Mouse (Mus musculus) C2C12 (cell line): Measurements from ENCODE around the gene Ccdc43. TPM values are rescaled to one million over a fixed set of nuclear protein-coding genes. Genes with fewer than 3 reads are reported as not detected.
"Not testable (repeated sequence)": the region's sequence is repeated elsewhere in the genome, so short reads cannot be mapped to it uniquely, and the experiment has no call there.

Source experiments
- H3K27me3 ChIP-seq: one replicate; pipeline ENCODE4 v1.6.1; 2011; ENCODE audit not compliant: control insufficient read depth, insufficient read depth, insufficient read length
- H3K36me3 ChIP-seq: one replicate; pipeline ENCODE4 v1.6.1; 2011; ENCODE audit not compliant: control insufficient read depth, insufficient read depth
- H3K4me3 ChIP-seq: one replicate; pipeline ENCODE4 v1.5.1; 2011; ENCODE audit warnings: mild to moderate bottlenecking, control low read depth; ENCODE audit not compliant: poor library complexity, insufficient read depth, severe bottlenecking
- H3K79me2 ChIP-seq: one replicate; pipeline ENCODE4 v1.6.1; 2011; ENCODE audit not compliant: control insufficient read depth, insufficient read depth
- H3K79me3 ChIP-seq: one replicate; pipeline ENCODE4 v1.6.1; 2011; ENCODE audit warnings: low read depth, control low read depth
- H3ac ChIP-seq: one replicate; pipeline ENCODE3; 2011; ENCODE audit warnings: low read depth; ENCODE audit not compliant: control insufficient read depth, insufficient read length
- CEBPB ChIP-seq: IDR thresholded peaks from one replicate; pipeline ENCODE4 v1.6.1; 2011; ENCODE audit warnings: low read depth, mild to moderate bottlenecking, control low read depth, moderate library complexity
- CTCF ChIP-seq: IDR thresholded peaks from one replicate; pipeline ENCODE4 v1.5.1; 2011; ENCODE audit not compliant: control insufficient read depth, insufficient read depth, insufficient read length
- FOSL1 ChIP-seq: IDR thresholded peaks from one replicate; pipeline ENCODE4 v1.8.0; 2011; ENCODE audit warnings: mild to moderate bottlenecking, low read length; ENCODE audit not compliant: poor library complexity, insufficient read depth, severe bottlenecking
- MAX ChIP-seq: IDR thresholded peaks from one replicate; pipeline ENCODE4 v1.6.1; 2011; ENCODE audit warnings: mild to moderate bottlenecking, control low read depth
- MYOD1 ChIP-seq: IDR thresholded peaks from one replicate; pipeline ENCODE4 v1.6.1; 2011; ENCODE audit warnings: low read depth; ENCODE audit not compliant: control insufficient read depth, insufficient read length
- MYOG ChIP-seq: IDR thresholded peaks from one replicate; pipeline ENCODE4 v1.6.1; 2011; ENCODE audit not compliant: control insufficient read depth, insufficient read length; ENCODE audit errors: extremely low read depth
- USF1 ChIP-seq: IDR thresholded peaks from one replicate; pipeline ENCODE4 v1.6.1; 2011; ENCODE audit warnings: low read depth, mild to moderate bottlenecking, control low read depth, moderate library complexity
- polyA plus RNA-seq: library from polyadenylated mRNA; unstranded; fragments of >200 nt; fragmentation: generic; extraction: Trizol; gene quantifications from one replicate; pipeline ENCODE4 v1.2.1, GENCODE M21; 2012; ENCODE audit warnings: missing spikeins

Ccdc43 gene
- polyA plus RNA-seq, 1 experiment = 18.6 TPM

DNA sequence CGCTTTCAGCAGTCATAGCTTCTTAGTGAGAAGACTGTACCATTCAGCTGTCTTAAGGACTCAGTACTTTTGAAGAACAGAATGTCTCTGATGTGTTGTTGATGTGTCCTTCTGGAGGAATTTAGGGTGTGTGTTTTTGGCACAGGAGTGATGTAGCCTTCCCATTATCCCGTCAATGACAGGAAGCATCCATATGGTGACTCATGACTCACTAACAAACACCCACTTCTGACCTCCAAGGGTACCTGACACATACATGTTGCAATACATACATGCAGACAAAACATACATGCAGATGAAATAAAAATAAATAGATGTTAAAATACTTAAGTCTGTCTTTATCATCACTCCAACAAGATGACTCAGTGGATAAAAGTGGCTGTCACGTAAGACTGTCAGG, 32.3 kb upstream of the Ccdc43 start:
- peak; percentile 12 for TF ChIP-seq MYOD1
- no peak for TF ChIP-seq MAX
- peak; percentile 85 for TF ChIP-seq CEBPB
- TF ChIP-seq FOSL1 = peak; percentile 22
- Histone ChIP-seq H3K79me3 (no peaks in the 10 kb centered on the region), H3K79me2 (no peaks in the 10 kb centered on the region), H3ac (no peak overlapping the region), H3K27me3 (no peaks in the 10 kb centered on the region), H3K4me3 (no peak overlapping the region), H3K36me3 (no peaks in the 10 kb centered on the region)

DNA sequence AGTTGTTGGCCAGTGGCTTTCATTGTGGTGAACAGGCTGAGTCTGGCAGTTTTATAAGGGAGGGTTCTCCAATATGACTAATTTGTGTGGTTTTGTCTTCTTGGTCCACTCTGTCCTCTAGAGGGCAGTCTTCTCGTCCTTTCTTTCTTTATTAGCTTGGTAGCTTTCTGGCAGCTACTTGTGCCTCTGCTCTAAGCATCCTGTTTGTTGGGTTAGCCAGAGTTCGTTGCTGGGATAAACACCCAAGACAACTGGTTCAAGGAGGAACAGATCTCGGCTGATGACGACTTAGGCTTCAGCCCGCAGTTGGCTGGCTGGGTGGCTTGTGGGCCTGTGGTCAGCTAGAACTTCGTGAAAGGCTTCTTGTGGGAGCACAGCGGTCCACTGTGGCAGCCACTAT, 31.0 kb upstream of the Ccdc43 start:
- TF ChIP-seq MAX (no peak), FOSL1 (no peak), CTCF (no peak), USF1 (no peak), CEBPB (no peak), MYOG (no peak), MYOD1 (no peak)
- peaks cover 2% of the 10 kb centered on the region for H3K27me3 ChIP-seq
- no peak overlapping the region for H3K4me3 ChIP-seq
- no peaks in the 10 kb centered on the region for H3K79me3 ChIP-seq
- H3ac ChIP-seq = no peak overlapping the region
- no peaks in the 10 kb centered on the region for H3K79me2 ChIP-seq
- H3K36me3 ChIP-seq = no peaks in the 10 kb centered on the region

DNA sequence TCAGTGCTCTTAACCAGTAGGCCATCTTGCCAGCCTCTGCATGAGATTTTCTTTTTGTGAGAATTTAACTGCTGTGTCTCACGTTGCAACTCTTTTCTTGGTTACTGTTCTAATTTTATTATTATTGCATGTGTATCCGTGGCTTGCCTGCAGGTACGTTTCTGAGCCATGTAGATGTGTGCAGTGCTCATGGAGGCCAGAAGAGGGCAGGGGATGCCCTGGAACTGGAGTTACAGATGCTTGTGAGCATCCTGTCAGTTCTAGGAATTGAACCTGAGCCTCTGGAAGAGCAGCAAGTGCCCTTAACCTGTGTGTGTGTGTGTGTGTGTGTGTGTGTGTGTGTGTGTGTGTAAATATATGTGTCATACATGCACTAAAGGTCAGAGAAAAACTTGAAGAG, 28.0 kb upstream of the Ccdc43 start:
- no peaks in the 10 kb centered on the region for H3K36me3 ChIP-seq
- no peak for TF ChIP-seq CTCF
- no peak for TF ChIP-seq MAX
- no peak for TF ChIP-seq MYOD1
- no peak for TF ChIP-seq CEBPB
- TF ChIP-seq FOSL1 = no peak
- TF ChIP-seq USF1 = no peak
- TF ChIP-seq MYOG = no peak
- H3K27me3 ChIP-seq = peaks cover 7% of the 10 kb centered on the region
- H3K79me2 ChIP-seq = no peaks in the 10 kb centered on the region
- no peak overlapping the region for H3ac ChIP-seq
- no peaks in the 10 kb centered on the region for H3K79me3 ChIP-seq
- H3K4me3 ChIP-seq = no peak overlapping the region

DNA sequence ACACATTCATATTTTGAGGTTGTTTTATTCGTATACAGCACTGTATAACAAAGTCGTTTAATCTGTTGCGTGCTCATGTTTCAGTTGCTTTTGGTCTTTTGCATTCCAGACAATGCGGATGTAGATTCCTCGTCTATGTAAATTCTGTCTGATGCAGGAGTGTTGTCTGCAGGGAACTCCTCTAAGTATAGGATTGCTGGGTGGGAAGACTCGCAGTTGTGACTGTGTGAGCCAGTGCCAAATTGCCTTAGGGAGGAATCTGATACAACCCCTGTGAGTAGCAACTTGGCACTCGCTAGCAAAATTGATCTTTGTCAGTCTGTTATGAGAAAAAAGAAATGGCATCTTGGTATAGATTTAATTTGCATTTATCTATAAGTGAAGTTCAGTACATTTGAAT, 18.6 kb upstream of the Ccdc43 start:
- TF ChIP-seq USF1 = no peak
- TF ChIP-seq FOSL1 = no peak
- TF ChIP-seq MYOD1 = no peak
- no peak for TF ChIP-seq MYOG
- TF ChIP-seq MAX = no peak
- no peak for TF ChIP-seq CEBPB
- no peak for TF ChIP-seq CTCF
- Histone ChIP-seq H3K79me2 (no peaks in the 10 kb centered on the region), H3K36me3 (no peaks in the 10 kb centered on the region), H3K79me3 (no peaks in the 10 kb centered on the region), H3K4me3 (no peak overlapping the region), H3K27me3 (peaks cover 1% of the 10 kb centered on the region), H3ac (no peak overlapping the region)

DNA sequence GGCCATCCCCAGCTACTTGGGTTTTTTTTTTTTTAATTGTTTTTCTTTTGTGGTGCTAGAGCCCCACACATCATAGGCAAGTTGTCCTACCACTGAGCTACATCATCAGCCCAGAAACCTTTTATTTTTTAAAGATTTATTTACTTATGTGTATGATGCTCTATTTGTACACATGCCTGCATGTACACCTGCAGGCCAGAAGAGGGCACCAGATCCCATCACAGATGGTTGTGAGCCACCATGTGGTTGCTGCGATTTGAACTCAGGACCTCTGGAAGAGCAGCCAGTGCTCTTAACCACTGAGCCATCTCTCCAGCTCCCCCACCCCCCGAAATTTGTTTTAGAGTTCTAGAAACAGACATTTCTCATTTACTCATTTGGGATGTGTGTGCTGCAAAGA, 17.0 kb upstream of the Ccdc43 start:
- not testable (repeated sequence) for H3K79me2 ChIP-seq, H3K27me3 ChIP-seq, H3K4me3 ChIP-seq, H3K36me3 ChIP-seq, H3K79me3 ChIP-seq, H3ac ChIP-seq

DNA sequence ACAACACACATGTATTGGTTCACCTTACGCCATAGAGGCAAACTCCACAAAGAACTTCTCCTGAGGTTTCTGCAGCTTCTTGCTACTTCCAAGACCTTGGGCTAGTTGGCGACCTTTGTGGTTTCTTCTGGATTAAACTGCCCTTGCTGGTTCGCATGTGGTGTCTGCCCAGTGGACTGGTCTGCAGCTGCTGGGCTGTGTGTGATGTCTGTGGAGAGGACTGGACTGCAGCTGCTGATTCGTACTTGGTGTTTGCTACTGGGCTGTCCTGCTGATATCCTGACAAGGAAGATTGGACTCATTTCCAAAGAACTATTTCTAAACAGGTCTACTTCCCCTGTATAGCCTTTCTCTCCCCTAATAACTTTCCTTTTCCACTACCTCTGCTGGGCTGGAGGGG, 14.8 kb upstream of the Ccdc43 start:
- Histone ChIP-seq H3K79me2 (no peaks in the 10 kb centered on the region), H3K27me3 (peaks cover 18% of the 10 kb centered on the region), H3K36me3 (no peaks in the 10 kb centered on the region), H3K4me3 (no peak overlapping the region), H3ac (no peak overlapping the region), H3K79me3 (no peaks in the 10 kb centered on the region)
- TF ChIP-seq MYOD1 (no peak), USF1 (no peak), CEBPB (no peak), MYOG (no peak), MAX (no peak), FOSL1 (no peak), CTCF (no peak)

DNA sequence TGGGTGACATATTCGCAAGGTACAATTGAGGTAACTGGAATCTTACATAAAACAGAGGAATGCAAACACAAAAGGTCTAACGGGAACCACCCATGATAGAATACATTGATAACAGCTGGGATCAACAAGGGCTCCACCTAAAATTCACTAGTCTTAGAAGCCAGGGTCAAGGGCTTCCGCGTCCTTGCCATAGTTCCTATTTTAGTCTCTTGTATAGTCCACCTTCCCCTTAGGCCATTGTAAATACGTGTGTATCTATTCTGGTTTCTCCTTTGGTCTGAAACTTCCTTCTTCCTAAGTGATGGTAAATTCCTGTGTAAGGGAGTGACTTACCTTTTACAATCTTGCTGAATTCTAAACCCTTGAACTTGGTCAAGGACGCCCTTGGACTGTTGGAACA, 4.6 kb upstream of the Ccdc43 start:
- not testable (repeated sequence) for H3K27me3 ChIP-seq, H3K4me3 ChIP-seq, H3K79me2 ChIP-seq, H3K36me3 ChIP-seq, H3K79me3 ChIP-seq, H3ac ChIP-seq
